Mouse (Mus musculus) myocyte (in vitro differentiated cells): ENCODE results near the gene Stxbp3. TPM values are rescaled to one million over a fixed set of nuclear protein-coding genes. Genes with fewer than 3 reads are reported as not detected.

Experiments
- H3K27me3 ChIP-seq: one replicate; pipeline ENCODE4 v1.6.1; 2011; ENCODE audit not compliant: control insufficient read depth, insufficient read depth, insufficient read length
- H3K36me3 ChIP-seq: one replicate; pipeline ENCODE4 v1.6.1; 2011; ENCODE audit not compliant: control insufficient read depth, insufficient read depth
- H3K4me2 ChIP-seq: one replicate; pipeline ENCODE4 v1.6.1; 2011; ENCODE audit warnings: low read depth, control low read depth
- H3K4me3 ChIP-seq: one replicate; pipeline ENCODE4 v1.5.1; 2011; ENCODE audit warnings: mild to moderate bottlenecking, control low read depth, moderate library complexity
- H3K79me2 ChIP-seq: one replicate; pipeline ENCODE4 v1.6.1; 2011; ENCODE audit not compliant: control insufficient read depth, insufficient read depth
- H3ac ChIP-seq: one replicate; pipeline ENCODE4 v1.6.1; 2011; ENCODE audit not compliant: control insufficient read depth, insufficient read length
- CEBPB ChIP-seq: IDR thresholded peaks from 2 replicates; pipeline ENCODE4 v1.6.1; 2011; ENCODE audit warnings: mild to moderate bottlenecking, moderate library complexity; ENCODE audit not compliant: poor library complexity, insufficient read depth, severe bottlenecking
- E2F4 ChIP-seq: IDR thresholded peaks from one replicate; pipeline ENCODE4 v1.6.1; 2011; ENCODE audit warnings: mild to moderate bottlenecking, control low read depth, moderate library complexity; ENCODE audit not compliant: insufficient read depth
- MAX ChIP-seq: IDR thresholded peaks from one replicate; pipeline ENCODE4 v1.6.1; 2011; ENCODE audit warnings: low read depth, mild to moderate bottlenecking, control low read depth
- MYOD1 ChIP-seq, 3 experiments: IDR thresholded peaks; one replicate each; pipeline ENCODE4 v1.6.1; 2011; ENCODE audit warnings: control low read depth in 2 of 3, low read depth in 2 of 3, mild to moderate bottlenecking in 2 of 3, moderate library complexity in 1 of 3; ENCODE audit not compliant: insufficient read length in 2 of 3, control insufficient read depth in 1 of 3
- MYOG ChIP-seq, 3 experiments: IDR thresholded peaks; one replicate each; pipeline ENCODE4 v1.6.1; 2011; ENCODE audit warnings: control low read depth in 2 of 3, low read depth in 2 of 3, mild to moderate bottlenecking in 2 of 3; ENCODE audit not compliant: insufficient read length in 2 of 3, control insufficient read depth in 1 of 3, insufficient read depth in 1 of 3
- POLR2A ChIP-seq: IDR thresholded peaks from one replicate; pipeline ENCODE4 v1.6.1; 2011; ENCODE audit warnings: low read depth, mild to moderate bottlenecking, control low read depth, moderate library complexity; ENCODE audit not compliant: insufficient read length
- POLR2AphosphoS2 ChIP-seq: IDR thresholded peaks from one replicate; pipeline ENCODE4 v1.6.1; 2011; ENCODE audit warnings: low read depth, control low read depth; ENCODE audit not compliant: insufficient read length
- REST ChIP-seq: IDR thresholded peaks from one replicate; pipeline ENCODE4 v1.6.1; 2011; ENCODE audit warnings: mild to moderate bottlenecking, control low read depth, moderate library complexity; ENCODE audit not compliant: insufficient read depth, insufficient read length
- SRF ChIP-seq: IDR thresholded peaks from one replicate; pipeline ENCODE4 v1.6.1; 2011; ENCODE audit warnings: low read depth; ENCODE audit not compliant: control insufficient read depth, insufficient read length
- TCF12 ChIP-seq: IDR thresholded peaks from one replicate; pipeline ENCODE4 v1.6.1; 2011; ENCODE audit warnings: mild to moderate bottlenecking, control low read depth; ENCODE audit not compliant: poor library complexity, insufficient read depth, severe bottlenecking
- TCF3 ChIP-seq: IDR thresholded peaks from one replicate; pipeline ENCODE4 v1.6.1; 2011; ENCODE audit warnings: low read depth, control low read depth; ENCODE audit not compliant: insufficient read length
- USF1 ChIP-seq: IDR thresholded peaks from one replicate; pipeline ENCODE4 v1.6.1; 2011; ENCODE audit warnings: low read depth, mild to moderate bottlenecking, control low read depth, moderate library complexity
- polyA plus RNA-seq: library from polyadenylated mRNA; unstranded; fragments of >200 nt; fragmentation: generic; extraction: Trizol; gene quantifications from one replicate; pipeline ENCODE4 v1.2.1, GENCODE M21; 2012; ENCODE audit warnings: missing spikeins

Gene Stxbp3
- polyA plus RNA-seq, 1 experiment, result 11.9 TPM

GRCm38 (mm10) chr3:108851996-108852697, 11.8 kb upstream of the Stxbp3 start:
- no peaks in the 10 kb centered on the region for H3K27me3 ChIP-seq
- no peaks in the 10 kb centered on the region for H3K36me3 ChIP-seq
- H3ac ChIP-seq, result no peak overlapping the region
- H3K79me2 ChIP-seq, result no peaks in the 10 kb centered on the region
- H3K4me2 ChIP-seq, result no peak overlapping the region
- no peak overlapping the region for H3K4me3 ChIP-seq
- TF ChIP-seq POLR2A (no peak), SRF (no peak), TCF12 (peak; percentile 8), MYOD1 (IDR thresholded peaks at IDR 0.05; ENCODE audit: control insufficient read depth in 1 of 3, insufficient read length in 2 of 3, low read depth in 2 of 3) (peak; percentile 44 to 92 (median 74)), MYOG (IDR thresholded peaks at IDR 0.05; ENCODE audit: control insufficient read depth in 1 of 3, insufficient read depth in 1 of 3, insufficient read length in 2 of 3, low read depth in 2 of 3) (peak; percentile 69 to 91 (median 77)), POLR2AphosphoS2 (no peak)

GRCm38 (mm10) chr3:108851554-108851953, 11.2 kb upstream of the Stxbp3 start:
- H3K79me2 ChIP-seq, result no peaks in the 10 kb centered on the region
- H3K27me3 ChIP-seq, result no peaks in the 10 kb centered on the region
- no peak overlapping the region for H3K4me3 ChIP-seq
- TF ChIP-seq TCF3, result no peak
- no peak overlapping the region for H3K4me2 ChIP-seq
- no peaks in the 10 kb centered on the region for H3K36me3 ChIP-seq
- H3ac ChIP-seq, result no peak overlapping the region

DNA sequence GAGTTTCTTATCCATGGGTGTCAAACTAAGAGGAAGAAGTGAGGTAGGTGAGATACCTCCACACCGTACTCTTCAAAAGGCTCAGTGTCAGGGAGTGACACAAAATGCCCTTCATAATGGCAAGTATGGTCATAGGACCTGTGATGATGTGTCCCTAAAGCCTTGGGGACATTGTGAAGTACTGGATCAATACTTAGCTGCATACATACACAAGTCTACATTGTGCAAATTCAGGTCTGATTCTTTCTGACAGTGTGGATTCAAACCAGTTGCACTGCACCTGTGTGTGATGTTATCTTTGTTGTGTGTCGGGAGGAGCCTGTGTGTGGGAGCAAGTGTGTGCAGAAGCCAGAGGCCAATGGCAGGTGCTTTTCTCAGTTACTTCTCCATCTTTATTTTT, 10.7 kb upstream of the Stxbp3 start:
- H3K4me3 ChIP-seq, result no peak overlapping the region
- no peak for TF ChIP-seq POLR2A
- TF ChIP-seq REST, result no peak
- TF ChIP-seq MAX, result no peak
- TF ChIP-seq SRF, result no peak
- no peak for TF ChIP-seq MYOG (IDR thresholded peaks at IDR 0.05; ENCODE audit: control insufficient read depth in 1 of 3, insufficient read depth in 1 of 3, insufficient read length in 2 of 3, low read depth in 2 of 3)
- no peak for TF ChIP-seq E2F4
- TF ChIP-seq MYOD1 (IDR thresholded peaks at IDR 0.05; ENCODE audit: control insufficient read depth in 1 of 3, insufficient read length in 2 of 3, low read depth in 2 of 3), result no peak
- no peak for TF ChIP-seq TCF3
- no peak for TF ChIP-seq TCF12
- TF ChIP-seq POLR2AphosphoS2, result no peak
- no peak for TF ChIP-seq CEBPB
- TF ChIP-seq USF1, result no peak
- H3K27me3 ChIP-seq, result no peaks in the 10 kb centered on the region
- H3K36me3 ChIP-seq, result no peaks in the 10 kb centered on the region
- H3ac ChIP-seq, result no peak overlapping the region
- H3K79me2 ChIP-seq, result no peaks in the 10 kb centered on the region
- no peak overlapping the region for H3K4me2 ChIP-seq

- no peaks in the 10 kb centered on the region for H3K27me3 ChIP-seq
- no peaks in the 10 kb centered on the region for H3K79me2 ChIP-seq
- no peak overlapping the region for H3K4me3 ChIP-seq
- no peak overlapping the region for H3ac ChIP-seq
- no peaks in the 10 kb centered on the region for H3K36me3 ChIP-seq
- TF ChIP-seq MAX, result no peak
- no peak for TF ChIP-seq CEBPB
- no peak for TF ChIP-seq E2F4
- TF ChIP-seq TCF12, result no peak
- TF ChIP-seq POLR2A, result no peak
- no peak for TF ChIP-seq SRF
- TF ChIP-seq MYOG (IDR thresholded peaks at IDR 0.05; ENCODE audit: control insufficient read depth in 1 of 3, insufficient read depth in 1 of 3, insufficient read length in 2 of 3, low read depth in 2 of 3), result no peak
- TF ChIP-seq POLR2AphosphoS2, result no peak
- TF ChIP-seq TCF3, result no peak
- TF ChIP-seq USF1, result no peak
- no peak for TF ChIP-seq REST
- TF ChIP-seq MYOD1 (IDR thresholded peaks at IDR 0.05; ENCODE audit: control insufficient read depth in 1 of 3, insufficient read length in 2 of 3, low read depth in 2 of 3), result no peak
- no peak overlapping the region for H3K4me2 ChIP-seq
These were observed 10.2 kb upstream of the Stxbp3 start for GRCm38 (mm10) chr3:108850506-108850905.

DNA sequence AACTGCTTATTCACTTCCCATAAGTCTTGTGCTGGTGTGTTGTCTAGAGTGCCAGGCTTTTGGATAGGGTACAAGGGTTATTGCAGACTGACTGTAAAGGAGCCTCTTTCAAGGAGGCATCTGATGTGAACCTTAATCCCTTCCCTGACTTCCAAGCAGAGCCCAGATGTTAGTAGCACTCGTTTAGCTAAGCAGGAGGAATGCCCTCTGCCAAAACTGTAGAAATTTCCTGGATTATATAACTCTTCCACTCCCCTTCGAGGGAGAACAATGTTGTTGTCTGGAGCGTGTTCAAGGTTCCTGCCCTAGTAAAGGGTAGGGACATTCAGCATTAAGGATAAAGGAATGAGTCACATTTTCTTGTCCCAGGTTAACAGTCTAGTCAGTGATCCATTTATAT, 6.3 kb upstream of the Stxbp3 start:
- TF ChIP-seq REST, result no peak
- no peak for TF ChIP-seq POLR2AphosphoS2
- no peak for TF ChIP-seq SRF
- TF ChIP-seq POLR2A, result no peak
- no peak for TF ChIP-seq MAX
- no peak for TF ChIP-seq TCF12
- no peak for TF ChIP-seq USF1
- no peak for TF ChIP-seq MYOD1 (IDR thresholded peaks at IDR 0.05; ENCODE audit: control insufficient read depth in 1 of 3, insufficient read length in 2 of 3, low read depth in 2 of 3)
- no peak for TF ChIP-seq MYOG (IDR thresholded peaks at IDR 0.05; ENCODE audit: control insufficient read depth in 1 of 3, insufficient read depth in 1 of 3, insufficient read length in 2 of 3, low read depth in 2 of 3)
- TF ChIP-seq CEBPB, result no peak
- TF ChIP-seq E2F4, result no peak
- no peak for TF ChIP-seq TCF3
- Histone ChIP-seq H3K4me2 (no peak overlapping the region), H3ac (no peak overlapping the region), H3K27me3 (no peaks in the 10 kb centered on the region), H3K79me2 (no peaks in the 10 kb centered on the region), H3K36me3 (no peaks in the 10 kb centered on the region), H3K4me3 (no peak overlapping the region)
